Mouse (Mus musculus): ENCODE results near the gene Zmym4. TPM values are rescaled to one million over a fixed set of nuclear protein-coding genes. Genes with fewer than 3 reads are reported as not detected.

Gene Zmym4
- total and polyA plus RNA-seq, 3 experiments: 14.9 to 71.1 (median 23.6) TPM

GRCm38 (mm10) chr4:126879560-126880275 lies 88.2 kb downstream of the Zmym4 start:
- H3K36me3 ChIP-seq (ENCODE audit: control insufficient read depth in 1 of 2, insufficient read depth in 2 of 2, low read length in 2 of 2): peaks cover 8 to 16% of the 10 kb centered on the region in 2 experiments
- no peaks in the 10 kb centered on the region for H3K9me3 ChIP-seq (replicated peaks; ENCODE audit: insufficient read depth, low read length)

GRCm38 (mm10) chr4:126872717-126873116 lies 95.2 kb downstream of the Zmym4 start:
- H3K36me3 ChIP-seq (ENCODE audit: control insufficient read depth in 1 of 2, insufficient read depth in 2 of 2, low read length in 2 of 2): peaks cover 0 to 10% of the 10 kb centered on the region in 2 experiments; a peak in 2 of 4 replicates
- H3K4me1 ChIP-seq (ENCODE audit: control insufficient read depth in 1 of 2, insufficient read depth in 2 of 2, low read length in 2 of 2): no peaks in the 10 kb centered on the region

More at GRCm38 (mm10) chr4:126879560-126880275, 88.2 kb downstream of the Zmym4 start:
- Histone ChIP-seq H3K4me3 (ENCODE audit: control insufficient read depth in 1 of 2, insufficient read depth in 1 of 2, low read depth in 2 of 2, low read length in 2 of 2) (no peak overlapping the region), H3K9ac (ENCODE audit: control insufficient read depth, low read depth, low read length, poor library complexity, severe bottlenecking) (no peak overlapping the region), H3K79me2 (ENCODE audit: control insufficient read depth, insufficient read depth, low read length, poor library complexity) (no peaks in the 10 kb centered on the region; the same call in 1 of the 2 replicates), H3K27ac (ENCODE audit: control insufficient read depth, low read depth, low read length) (no peak overlapping the region), H3K27me3 (ENCODE audit: control insufficient read depth in 1 of 2, insufficient read depth in 2 of 2, low read length in 2 of 2) (no peaks in the 10 kb centered on the region), H3K4me1 (ENCODE audit: control insufficient read depth in 1 of 2, insufficient read depth in 2 of 2, low read length in 2 of 2) (peaks cover 2 to 5% of the 10 kb centered on the region in 2 experiments; a peak in 2 of 4 replicates)
- no peak for DNase-seq (ENCODE audit: low read depth, low spot score)
- TF ChIP-seq USF1 (IDR thresholded peaks at IDR 0.05; ENCODE audit: low read depth, low read length) (no peak), NELFE (IDR thresholded peaks at IDR 0.05; ENCODE audit: low read depth, low read length) (no peak), USF2 (IDR thresholded peaks at IDR 0.05; ENCODE audit: borderline replicate concordance in 1 of 2, insufficient read depth in 1 of 2, low read depth in 1 of 2, low read length in 2 of 2) (no peak), SIN3A (IDR thresholded peaks at IDR 0.05; ENCODE audit: low read length) (no peak), EP300 (IDR thresholded peaks at IDR 0.05; ENCODE audit: low read depth in 1 of 2, low read length in 2 of 2) (no peak), RAD21 (IDR thresholded peaks at IDR 0.05; ENCODE audit: low read depth, low read length) (no peak), MXI1 (IDR thresholded peaks at IDR 0.05; ENCODE audit: low read depth, low read length) (no peak), BHLHE40 (IDR thresholded peaks at IDR 0.05; ENCODE audit: borderline replicate concordance, low read depth, low read length) (no peak)

GRCm38 (mm10) chr4:126868699-126869098 lies 99.2 kb downstream of the Zmym4 start:
- no peak overlapping the region for H3K27ac ChIP-seq (ENCODE audit: control insufficient read depth, low read depth, low read length)
- H3K4me3 ChIP-seq (ENCODE audit: control insufficient read depth in 1 of 2, insufficient read depth in 1 of 2, low read depth in 2 of 2, low read length in 2 of 2): no peak overlapping the region
- H3K36me3 ChIP-seq (ENCODE audit: control insufficient read depth in 1 of 2, insufficient read depth in 2 of 2, low read length in 2 of 2): peaks cover 0 to 10% of the 10 kb centered on the region in 2 experiments; a peak in 2 of 4 replicates
- no peaks in the 10 kb centered on the region for H3K9me3 ChIP-seq (replicated peaks; ENCODE audit: insufficient read depth, low read length)
- DNase-seq (ENCODE audit: low read depth, low spot score): no peak
- no peak overlapping the region for H3K9ac ChIP-seq (ENCODE audit: control insufficient read depth, low read depth, low read length, poor library complexity, severe bottlenecking)
- no peaks in the 10 kb centered on the region for H3K79me2 ChIP-seq (ENCODE audit: control insufficient read depth, insufficient read depth, low read length, poor library complexity)
- TF ChIP-seq POLR2AphosphoS5 (IDR thresholded peaks at IDR 0.05; ENCODE audit: borderline replicate concordance, low read depth, low read length): no peak
- no peaks in the 10 kb centered on the region for H3K4me1 ChIP-seq (ENCODE audit: control insufficient read depth in 1 of 2, insufficient read depth in 2 of 2, low read length in 2 of 2)
- no peaks in the 10 kb centered on the region for H3K27me3 ChIP-seq (ENCODE audit: control insufficient read depth in 1 of 2, insufficient read depth in 2 of 2, low read length in 2 of 2)

More at GRCm38 (mm10) chr4:126872717-126873116, 95.2 kb downstream of the Zmym4 start:
- no peak for DNase-seq (ENCODE audit: low read depth, low spot score)
- H3K9ac ChIP-seq (ENCODE audit: control insufficient read depth, low read depth, low read length, poor library complexity, severe bottlenecking): no peak overlapping the region
- H3K9me3 ChIP-seq (replicated peaks; ENCODE audit: insufficient read depth, low read length): no peaks in the 10 kb centered on the region
- H3K4me3 ChIP-seq (ENCODE audit: control insufficient read depth in 1 of 2, insufficient read depth in 1 of 2, low read depth in 2 of 2, low read length in 2 of 2): no peak overlapping the region
- H3K27ac ChIP-seq (ENCODE audit: control insufficient read depth, low read depth, low read length): no peak overlapping the region
- H3K79me2 ChIP-seq (ENCODE audit: control insufficient read depth, insufficient read depth, low read length, poor library complexity): no peaks in the 10 kb centered on the region
- H3K27me3 ChIP-seq (ENCODE audit: control insufficient read depth in 1 of 2, insufficient read depth in 2 of 2, low read length in 2 of 2): no peaks in the 10 kb centered on the region
- TF ChIP-seq ZKSCAN1 (IDR thresholded peaks at IDR 0.05; ENCODE audit: low read depth, low read length): no peak
- no peak for TF ChIP-seq POLR2AphosphoS5 (IDR thresholded peaks at IDR 0.05; ENCODE audit: borderline replicate concordance, low read depth, low read length)
- no peak for TF ChIP-seq ELF1 (IDR thresholded peaks at IDR 0.05; ENCODE audit: low read depth, low read length)
- no peak for TF ChIP-seq MYB (IDR thresholded peaks at IDR 0.05; ENCODE audit: low read depth, low read length)
- no peak for TF ChIP-seq TCF12 (IDR thresholded peaks at IDR 0.05; ENCODE audit: low read depth, low read length)
- no peak for TF ChIP-seq ETS1 (IDR thresholded peaks at IDR 0.05; ENCODE audit: low read depth, low read length)
- TF ChIP-seq USF1 (IDR thresholded peaks at IDR 0.05; ENCODE audit: low read depth, low read length): no peak
- TF ChIP-seq MXI1 (IDR thresholded peaks at IDR 0.05; ENCODE audit: low read depth, low read length): no peak
- no peak for TF ChIP-seq TAL1 (IDR thresholded peaks at IDR 0.05; ENCODE audit: low read length)
- no peak for TF ChIP-seq MYC (IDR thresholded peaks at IDR 0.05; ENCODE audit: low read depth, low read length)
- no peak for TF ChIP-seq SIN3A (IDR thresholded peaks at IDR 0.05; ENCODE audit: low read length)
- TF ChIP-seq KAT2A (conservative IDR thresholded peaks at IDR 0.05; ENCODE audit: low read depth, low read length): no peak
- no peak for TF ChIP-seq ZMIZ1 (IDR thresholded peaks at IDR 0.05; ENCODE audit: low read depth, low read length)
